Mouse (Mus musculus): ENCODE measurements at regions not wholly inside any gene's neighbourhood (a gene's known extent, or its start where the extent isn't known, plus 50 kb on each side); places are given as distances from the start of the nearest gene placed in this dataset.

GRCm38 (mm10) chr5:64460891-64461290 lies 304.8 kb downstream of the Tbc1d1 start:
- no peak for ATAC-seq (replicated peaks; ENCODE audit: low read depth, poor library complexity, severe bottlenecking)

GRCm38 (mm10) chr5:64461592-64461991 lies 305.5 kb downstream of the Tbc1d1 start:
- no peak for ATAC-seq (replicated peaks; ENCODE audit: low read depth, poor library complexity, severe bottlenecking)

- ATAC-seq (replicated peaks; ENCODE audit: low read depth, poor library complexity, severe bottlenecking) = no peak
Observed at GRCm38 (mm10) chr5:64462411-64462810, 306.3 kb downstream of the Tbc1d1 start.

- ATAC-seq (replicated peaks; ENCODE audit: low read depth, poor library complexity, severe bottlenecking) = no peak
Observed at GRCm38 (mm10) chr5:64463570-64463969, 307.5 kb downstream of the Tbc1d1 start.

GRCm38 (mm10) chr5:64466320-64466719 lies 310.2 kb downstream of the Tbc1d1 start:
- ATAC-seq (replicated peaks; ENCODE audit: low read depth, poor library complexity, severe bottlenecking) = no peak

- ATAC-seq (replicated peaks; ENCODE audit: low read depth, poor library complexity, severe bottlenecking) = no peak
Observed at GRCm38 (mm10) chr5:64467856-64468255, 311.8 kb downstream of the Tbc1d1 start.

- no peak for ATAC-seq (replicated peaks; ENCODE audit: low read depth, poor library complexity, severe bottlenecking)
Observed at GRCm38 (mm10) chr5:64468307-64468706, 312.2 kb downstream of the Tbc1d1 start.

- ATAC-seq (replicated peaks; ENCODE audit: low read depth, poor library complexity, severe bottlenecking) = 0 out of 2 replicates have a peak, but pooled peaks have one; percentile 32
Observed at GRCm38 (mm10) chr5:64472008-64472407, 315.9 kb downstream of the Tbc1d1 start.

GRCm38 (mm10) chr5:64472415-64472814 lies 316.3 kb downstream of the Tbc1d1 start:
- ATAC-seq (replicated peaks; ENCODE audit: low read depth, poor library complexity, severe bottlenecking) = no peak

GRCm38 (mm10) chr5:64474868-64475267 lies 318.8 kb downstream of the Tbc1d1 start:
- no peak for ATAC-seq (replicated peaks; ENCODE audit: low read depth, poor library complexity, severe bottlenecking)

- ATAC-seq (replicated peaks; ENCODE audit: low read depth, poor library complexity, severe bottlenecking) = no peak
Observed at GRCm38 (mm10) chr5:64475736-64476519, 319.8 kb downstream of the Tbc1d1 start.

GRCm38 (mm10) chr5:64476641-64477369 lies 320.7 kb downstream of the Tbc1d1 start:
- ATAC-seq (replicated peaks; ENCODE audit: low read depth, poor library complexity, severe bottlenecking) = no peak

- ATAC-seq (replicated peaks; ENCODE audit: low read depth, poor library complexity, severe bottlenecking) = no peak
Observed at GRCm38 (mm10) chr5:64478143-64478542, 322.0 kb downstream of the Tbc1d1 start.

- ATAC-seq (replicated peaks; ENCODE audit: low read depth, poor library complexity, severe bottlenecking) = no peak
Observed at GRCm38 (mm10) chr5:64478599-64479214, 322.6 kb downstream of the Tbc1d1 start.

GRCm38 (mm10) chr5:64479315-64479714 lies 323.2 kb downstream of the Tbc1d1 start:
- ATAC-seq (replicated peaks; ENCODE audit: low read depth, poor library complexity, severe bottlenecking) = no peak

GRCm38 (mm10) chr5:64485043-64485442 lies 318.1 kb upstream of the Klf3 start:
- no peak for ATAC-seq (replicated peaks; ENCODE audit: low read depth, poor library complexity, severe bottlenecking)

- ATAC-seq (replicated peaks; ENCODE audit: low read depth, poor library complexity, severe bottlenecking) = no peak
Observed at GRCm38 (mm10) chr5:64485856-64486255, 317.3 kb upstream of the Klf3 start.

- no peak for ATAC-seq (replicated peaks; ENCODE audit: low read depth, poor library complexity, severe bottlenecking)
Observed at GRCm38 (mm10) chr5:64486761-64487160, 316.4 kb upstream of the Klf3 start.

GRCm38 (mm10) chr5:64487698-64488398 lies 315.3 kb upstream of the Klf3 start:
- ATAC-seq (replicated peaks; ENCODE audit: low read depth, poor library complexity, severe bottlenecking) = peak; percentile 85

- no peak for ATAC-seq (replicated peaks; ENCODE audit: low read depth, poor library complexity, severe bottlenecking)
Observed at GRCm38 (mm10) chr5:64489656-64490444, 313.3 kb upstream of the Klf3 start.
